Mouse (Mus musculus): ENCODE data around the gene Ranbp9.

Ranbp9 gene

GRCm38 (mm10) chr13:43364985-43365824, 115.9 kb downstream of the Ranbp9 start, which contains the start of gene Sirt5:
Gene Sirt5, plus strand, starts transcription at chr13:43365496.
- DNase-seq (ENCODE audit: low read depth): peak; percentile 91

GRCm38 (mm10) chr13:43362353-43362752, 118.7 kb downstream of the Ranbp9 start:
- DNase-seq (ENCODE audit: low read depth): no peak

- no peak for DNase-seq (ENCODE audit: low read depth)
These were observed 120.5 kb downstream of the Ranbp9 start for GRCm38 (mm10) chr13:43360534-43360933.

- no peak for DNase-seq (ENCODE audit: low read depth)
These were observed 124.5 kb downstream of the Ranbp9 start for GRCm38 (mm10) chr13:43356346-43357125.

GRCm38 (mm10) chr13:43354362-43354761, 126.7 kb downstream of the Ranbp9 start:
- DNase-seq (ENCODE audit: low read depth): no peak

GRCm38 (mm10) chr13:43353356-43353755, 127.7 kb downstream of the Ranbp9 start:
- DNase-seq (ENCODE audit: low read depth): no peak
